Mouse (Mus musculus) heart, embryonic 11.5 days (tissue): ENCODE measurements at regions not wholly inside any gene's neighbourhood (a gene's known extent, or its start where the extent isn't known, plus 50 kb on each side); places are given as distances from the start of the nearest gene placed in this dataset.
"Not testable (repeated sequence)": the region's sequence is repeated elsewhere in the genome, so short reads cannot be mapped to it uniquely, and the experiment has no call there.

Experiments used
- ATAC-seq: fragments of 200-750 bp; cut with Nextera tagmentation; replicated peaks from 2 replicates; pipeline ENCODE4 v1.8.0; 2017; ENCODE audit warnings: moderate library complexity; ENCODE audit not compliant: insufficient number of reproducible peaks, low FRiP score, low TSS enrichment
- H3K27ac ChIP-seq: fragments of 300-500 bp; sonication (generic); 2 replicates; pipeline ENCODE4 v1.5.1; 2014; ENCODE audit warnings: mild to moderate bottlenecking, low read depth, low read length
- H3K27me3 ChIP-seq: fragments of 300-500 bp; sonication (generic); 2 replicates; pipeline ENCODE4 v1.6.1; 2014; ENCODE audit warnings: mild to moderate bottlenecking, low read length, mixed read lengths; ENCODE audit not compliant: control insufficient read depth, insufficient read depth
- H3K36me3 ChIP-seq: fragments of 300-500 bp; sonication (generic); 2 replicates; pipeline ENCODE4 v1.6.1; 2014; ENCODE audit warnings: mild to moderate bottlenecking, low read length, moderate library complexity, mixed read lengths; ENCODE audit not compliant: control insufficient read depth, insufficient read depth
- H3K4me1 ChIP-seq: fragments of 300-500 bp; sonication (generic); 2 replicates; pipeline ENCODE4 v1.6.1; 2014; ENCODE audit warnings: low read length; ENCODE audit not compliant: control insufficient read depth, insufficient read depth
- H3K4me2 ChIP-seq: fragments of 300-500 bp; sonication (generic); 2 replicates; pipeline ENCODE4 v1.6.1; 2014; ENCODE audit warnings: mild to moderate bottlenecking, moderate library complexity
- H3K4me3 ChIP-seq: fragments of 300-500 bp; sonication (generic); 2 replicates; pipeline ENCODE4 v1.5.1; 2014; ENCODE audit warnings: low read depth, low read length
- H3K9ac ChIP-seq: fragments of 300-500 bp; sonication (generic); 2 replicates; pipeline ENCODE4 v1.6.1; 2014; ENCODE audit warnings: mild to moderate bottlenecking, low read depth, low read length, moderate library complexity
- H3K9me3 ChIP-seq: fragments of 300-500 bp; sonication (generic); replicated peaks from 2 replicates; pipeline ENCODE4 v1.6.1; 2016; ENCODE audit warnings: low read length; ENCODE audit not compliant: control insufficient read depth
- WGBS: fragments of 180-500 bp; shearing (Covaris S2); extraction: QIAGEN DNeasy Blood & Tissue Kit; methylation state at CpG from one replicate; pipeline ENCODE4 v1.1.7; 2014; ENCODE audit not compliant: insufficient replicate concordance; 5-methylcytosine and 5-hydroxymethylcytosine counted together

- ATAC-seq = no peak
- H3K4me3 ChIP-seq = no peak overlapping the region
- 67% methylated on average over 2 of the region's 2 CpGs for WGBS
Observed at GRCm38 (mm10) chr2:116364136-116364535, 298.5 kb upstream of the Meis2 start.

GRCm38 (mm10) chr2:116358145-116358544 lies 292.5 kb upstream of the Meis2 start:
- H3K27ac ChIP-seq = no peak overlapping the region
- H3K4me3 ChIP-seq = no peak overlapping the region
- ATAC-seq = no peak
- WGBS = 71% methylated on average over 1 of the region's 1 CpGs
- H3K4me2 ChIP-seq = no peak overlapping the region
- H3K27me3 ChIP-seq = no peaks in the 10 kb centered on the region
- H3K9ac ChIP-seq = no peak overlapping the region
- no peaks in the 10 kb centered on the region for H3K36me3 ChIP-seq
- no peaks in the 10 kb centered on the region for H3K9me3 ChIP-seq
- H3K4me1 ChIP-seq = no peaks in the 10 kb centered on the region

More at GRCm38 (mm10) chr2:116364136-116364535, 298.5 kb upstream of the Meis2 start:
- Histone ChIP-seq H3K36me3 (no peaks in the 10 kb centered on the region), H3K4me1 (no peaks in the 10 kb centered on the region), H3K9ac (no peak overlapping the region), H3K27ac (no peak overlapping the region), H3K27me3 (no peaks in the 10 kb centered on the region), H3K4me2 (no peak overlapping the region), H3K9me3 (no peaks in the 10 kb centered on the region)

GRCm38 (mm10) chr2:116348530-116348914 lies 282.9 kb upstream of the Meis2 start:
- H3K4me1 ChIP-seq = no peaks in the 10 kb centered on the region
- H3K9ac ChIP-seq = no peak overlapping the region
- H3K4me2 ChIP-seq = no peak overlapping the region
- no peaks in the 10 kb centered on the region for H3K36me3 ChIP-seq
- H3K4me3 ChIP-seq = no peak overlapping the region
- no peak overlapping the region for H3K27ac ChIP-seq
- H3K9me3 ChIP-seq = no peaks in the 10 kb centered on the region
- no peaks in the 10 kb centered on the region for H3K27me3 ChIP-seq
- 63% methylated on average over 1 of the region's 1 CpGs for WGBS
- ATAC-seq = no peak

- Histone ChIP-seq H3K27me3 (no peaks in the 10 kb centered on the region), H3K4me2 (no peak overlapping the region), H3K27ac (no peak overlapping the region), H3K9me3 (no peaks in the 10 kb centered on the region), H3K9ac (no peak overlapping the region), H3K36me3 (no peaks in the 10 kb centered on the region), H3K4me3 (no peak overlapping the region), H3K4me1 (no peaks in the 10 kb centered on the region)
- WGBS = 61% methylated on average over 3 of the region's 3 CpGs
- ATAC-seq = no peak
Observed at GRCm38 (mm10) chr2:116347827-116348529, 282.3 kb upstream of the Meis2 start.

GRCm38 (mm10) chr2:116331801-116332200 lies 266.2 kb upstream of the Meis2 start:
- Histone ChIP-seq H3K4me1 (no peaks in the 10 kb centered on the region), H3K9ac (no peak overlapping the region), H3K27me3 (no peaks in the 10 kb centered on the region), H3K9me3 (no peaks in the 10 kb centered on the region), H3K4me2 (no peak overlapping the region), H3K4me3 (no peak overlapping the region), H3K27ac (no peak overlapping the region), H3K36me3 (no peaks in the 10 kb centered on the region)
- ATAC-seq = no peak
- WGBS = 63% methylated on average over 3 of the region's 3 CpGs

- Histone ChIP-seq H3K4me3 (no peak overlapping the region), H3K36me3 (no peaks in the 10 kb centered on the region), H3K4me1 (no peaks in the 10 kb centered on the region), H3K9ac (no peak overlapping the region), H3K9me3 (no peaks in the 10 kb centered on the region), H3K27ac (no peak overlapping the region), H3K4me2 (no peak overlapping the region), H3K27me3 (no peaks in the 10 kb centered on the region)
- no peak for ATAC-seq
- 76% methylated on average over 14 of the region's 14 CpGs for WGBS
Observed at GRCm38 (mm10) chr2:116322039-116322770, 256.6 kb upstream of the Meis2 start.

- H3K36me3 ChIP-seq = no peaks in the 10 kb centered on the region
- H3K4me2 ChIP-seq = no peak overlapping the region
- H3K9me3 ChIP-seq = no peaks in the 10 kb centered on the region
- H3K27me3 ChIP-seq = no peaks in the 10 kb centered on the region
- no peak overlapping the region for H3K4me3 ChIP-seq
- no peaks in the 10 kb centered on the region for H3K4me1 ChIP-seq
- H3K27ac ChIP-seq = no peak overlapping the region
- WGBS = 65% methylated on average over 1 of the region's 1 CpGs
- no peak for ATAC-seq
- H3K9ac ChIP-seq = no peak overlapping the region
Observed at GRCm38 (mm10) chr2:116299551-116299950, 233.9 kb upstream of the Meis2 start.

GRCm38 (mm10) chr2:116289886-116290285 lies 224.2 kb upstream of the Meis2 start:
- WGBS = 71% methylated on average over 7 of the region's 7 CpGs
- Histone ChIP-seq H3K27ac (no peak overlapping the region), H3K9me3 (no peaks in the 10 kb centered on the region), H3K36me3 (no peaks in the 10 kb centered on the region), H3K4me3 (no peak overlapping the region), H3K4me1 (no peaks in the 10 kb centered on the region), H3K27me3 (no peaks in the 10 kb centered on the region), H3K9ac (no peak overlapping the region), H3K4me2 (no peak overlapping the region)
- ATAC-seq = no peak

- H3K36me3 ChIP-seq, H3K27me3 ChIP-seq, H3K9me3 ChIP-seq, H3K27ac ChIP-seq, H3K4me3 ChIP-seq, H3K4me1 ChIP-seq, H3K9ac ChIP-seq, H3K4me2 ChIP-seq, ATAC-seq: not testable (repeated sequence)
- WGBS = 70% methylated on average over 3 of the region's 3 CpGs
Observed at GRCm38 (mm10) chr2:116243191-116243590, 177.6 kb upstream of the Meis2 start.
